Mouse (Mus musculus) kidney, adult 18-20 months (tissue): Measurements from ENCODE around the gene Plxdc1.

ENCODE experiments used
- DNase-seq: peaks from one replicate; pipeline ENCODE4 v3.0.0; 2021

Gene Plxdc1

DNA sequence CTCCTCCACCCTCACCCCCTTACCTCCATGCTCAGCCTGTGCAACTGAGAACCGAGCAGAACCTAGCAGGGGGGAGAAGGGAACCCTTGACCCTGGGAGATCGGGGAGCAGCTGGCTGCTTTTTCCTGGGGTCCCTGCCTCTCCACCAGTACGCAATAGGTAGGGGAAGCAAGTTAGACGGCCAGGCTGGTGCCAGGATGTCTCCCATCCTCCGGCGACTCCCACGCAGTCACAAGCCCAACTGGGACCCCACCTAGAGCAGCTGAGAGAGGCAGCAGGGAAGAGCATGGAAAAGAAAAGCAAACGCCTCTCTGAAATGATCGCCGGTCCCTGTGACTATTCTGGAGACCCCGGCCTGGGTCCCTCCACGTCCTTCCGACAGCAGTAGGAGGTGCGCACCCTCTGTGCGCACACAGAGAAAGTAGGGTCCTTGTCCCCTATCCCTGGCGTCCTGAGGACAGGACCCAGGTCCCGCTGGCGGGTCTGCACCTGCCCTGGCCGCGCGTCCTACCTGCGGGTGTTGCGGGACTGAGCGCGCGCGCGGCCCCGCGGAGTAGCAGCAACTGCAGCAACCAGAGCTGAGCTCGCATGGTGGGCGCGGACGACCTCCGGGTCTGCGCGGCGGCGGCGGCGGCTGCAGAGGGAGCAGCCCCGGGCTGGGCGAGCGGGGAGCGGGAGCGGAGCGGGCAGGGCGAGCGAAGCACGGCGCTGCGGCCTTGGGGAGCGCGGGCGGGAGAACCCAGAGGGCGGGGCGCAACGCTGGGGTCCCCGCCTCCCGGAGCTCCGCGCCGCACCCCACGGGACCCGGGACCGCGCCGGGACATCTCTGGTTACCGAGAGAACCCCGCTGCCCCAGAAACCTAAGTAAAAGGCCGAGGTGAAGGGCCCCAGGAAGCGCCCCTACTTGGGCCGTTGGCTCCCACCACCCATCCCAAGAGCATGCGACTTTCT lies at the start of gene Plxdc1:
Plxdc1 (minus strand) TSS at position 718 of the 951 bp plus-strand sequence.
- DNase-seq: peak; percentile 46

DNA sequence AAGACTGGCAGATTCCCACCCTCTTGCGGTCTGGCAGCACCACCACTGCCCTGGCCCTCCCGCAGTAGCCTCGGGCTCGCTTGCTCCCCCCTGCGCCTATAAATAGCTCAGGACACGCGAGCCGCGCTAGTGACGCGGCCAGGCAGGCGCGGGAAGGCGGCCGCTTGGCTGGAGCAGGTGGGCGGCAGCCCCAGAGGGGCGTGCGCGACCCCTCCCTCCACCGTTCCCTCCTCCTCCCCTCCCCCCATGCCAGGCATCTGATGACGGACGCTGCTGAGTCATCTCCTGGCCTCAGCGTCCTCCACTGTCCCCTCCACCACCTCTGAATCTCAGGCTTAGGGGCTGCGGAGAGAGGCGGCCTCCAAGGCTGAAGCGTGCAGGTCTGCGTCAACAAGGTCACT lies 49.7 kb upstream of the Plxdc1 start:
- DNase-seq: no peak

DNA sequence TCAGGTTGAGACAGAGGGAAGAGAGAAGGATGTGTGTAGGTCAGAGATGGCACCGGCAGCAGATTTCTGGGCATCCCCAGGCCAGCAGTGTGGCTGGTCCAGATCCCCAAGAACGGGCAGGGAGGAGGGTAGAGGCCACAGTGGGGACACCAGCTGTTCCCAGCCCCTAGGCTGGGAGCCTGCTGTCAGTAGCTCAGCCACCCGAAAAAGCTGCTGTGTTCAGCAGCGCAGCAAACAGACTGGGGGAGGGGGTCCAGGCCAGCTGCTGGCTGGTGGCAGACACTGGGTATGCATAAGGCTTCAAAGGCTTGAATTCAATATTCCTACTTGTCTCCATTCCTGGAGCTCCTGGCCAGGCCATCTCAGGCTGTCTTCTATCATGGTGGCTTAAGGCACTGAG lies 48.6 kb upstream of the Plxdc1 start:
- no peak for DNase-seq

DNA sequence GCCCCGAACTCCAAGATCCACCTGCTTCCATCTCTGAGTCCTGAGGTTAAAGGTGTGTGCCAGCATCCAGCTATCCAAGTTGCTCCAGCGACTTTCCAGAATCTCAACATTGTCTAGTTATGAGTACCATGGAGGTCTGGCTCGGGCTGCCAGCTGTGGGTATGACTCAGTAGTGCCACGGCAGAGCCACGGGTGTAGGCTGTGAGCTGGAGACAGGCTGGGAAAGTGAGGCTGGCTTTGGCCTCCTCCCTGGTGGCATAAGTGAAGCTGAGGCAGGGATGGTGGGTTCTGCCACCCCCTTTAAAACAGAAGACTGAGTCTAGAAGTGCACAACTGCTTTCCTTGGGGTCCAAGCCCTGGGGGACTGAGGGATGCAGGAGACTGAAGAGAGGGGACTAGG lies 47.8 kb upstream of the Plxdc1 start:
- no peak for DNase-seq

- DNase-seq: peak; percentile 83
These were observed 45.2 kb upstream of the Plxdc1 start for GRCm38 (mm10) chr11:98031443-98031770.

DNA sequence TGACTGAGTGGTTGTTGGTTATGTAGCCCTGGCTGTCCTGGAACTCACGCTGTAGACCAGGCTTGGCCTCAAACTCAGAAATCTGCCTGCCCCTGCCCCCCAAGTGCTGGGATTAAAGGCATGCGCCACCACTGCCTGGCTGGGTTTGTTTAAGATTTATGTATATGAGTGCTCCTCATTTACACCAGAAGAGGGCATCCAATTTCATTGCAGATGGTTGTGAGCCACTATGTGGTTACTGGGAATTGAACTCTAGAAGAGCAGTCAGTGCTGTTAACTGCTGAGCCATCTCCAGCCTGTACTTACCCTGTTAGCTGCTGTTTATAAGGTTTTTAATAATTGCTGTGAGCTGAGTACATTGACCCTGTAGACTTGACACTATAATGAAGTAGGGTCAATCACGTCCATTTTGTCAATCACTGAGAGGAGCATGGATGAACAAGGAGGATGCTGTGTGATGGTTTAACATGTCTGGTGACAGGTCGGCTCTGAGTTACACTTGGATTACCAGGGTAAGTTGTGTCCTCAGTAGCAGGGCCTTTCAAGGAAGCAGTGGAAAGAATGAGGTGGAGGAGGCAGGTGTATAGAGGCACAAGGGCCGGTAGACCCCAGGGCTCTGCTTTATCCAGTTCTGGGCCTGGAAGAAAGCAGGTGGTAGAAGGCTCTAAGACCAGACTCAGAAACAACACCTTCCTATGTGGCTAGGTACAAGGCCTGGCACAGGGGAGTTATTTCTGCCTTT lies 44.6 kb upstream of the Plxdc1 start:
- DNase-seq: no peak

GRCm38 (mm10) chr11:98027785-98028184 lies 41.5 kb upstream of the Plxdc1 start:
- DNase-seq: no peak

- DNase-seq: no peak
These were observed 41.0 kb upstream of the Plxdc1 start for GRCm38 (mm10) chr11:98027297-98027688.

GRCm38 (mm10) chr11:98026570-98027296 lies 40.5 kb upstream of the Plxdc1 start, which contains the start of gene Rpl19:
Gene Rpl19 (plus strand): TSS chr11:98026710.
- peak; percentile 92 for DNase-seq

DNA sequence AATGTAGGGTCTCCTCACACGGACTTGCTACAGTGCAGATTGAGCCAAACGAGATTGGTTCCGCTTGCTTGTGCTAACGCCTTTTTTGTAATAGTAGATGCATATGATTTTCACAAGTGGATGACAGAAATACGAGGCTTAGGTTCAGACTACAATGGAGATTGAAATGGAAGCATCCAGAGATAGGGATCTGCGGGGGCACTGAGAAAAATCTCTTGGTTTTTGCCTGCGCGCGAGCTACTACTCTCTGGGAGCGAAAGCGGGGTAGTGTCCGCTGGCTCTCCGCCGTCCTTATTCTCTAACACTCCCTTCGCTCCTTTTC lies 40.0 kb upstream of the Plxdc1 start:
- DNase-seq: no peak

DNA sequence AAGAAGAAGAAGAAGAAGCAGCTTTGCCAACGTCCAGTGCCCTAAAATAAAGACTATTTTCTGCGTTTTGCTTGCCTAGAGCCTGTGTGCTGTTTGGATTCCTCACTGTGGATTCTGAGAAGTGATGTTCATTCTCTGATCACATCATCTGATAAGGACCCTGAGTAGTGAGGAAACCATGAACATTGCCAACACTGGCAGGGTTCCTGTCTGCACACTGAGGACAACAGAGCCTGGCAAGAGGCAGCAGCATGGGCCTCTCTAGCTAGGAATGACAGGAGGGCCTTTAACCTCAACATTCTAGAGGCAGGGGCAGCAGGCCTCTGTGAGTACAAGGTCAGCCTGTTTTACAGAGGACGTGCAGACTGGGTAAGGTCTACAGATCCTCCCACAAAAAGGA lies 38.3 kb upstream of the Plxdc1 start:
- DNase-seq: no peak

DNA sequence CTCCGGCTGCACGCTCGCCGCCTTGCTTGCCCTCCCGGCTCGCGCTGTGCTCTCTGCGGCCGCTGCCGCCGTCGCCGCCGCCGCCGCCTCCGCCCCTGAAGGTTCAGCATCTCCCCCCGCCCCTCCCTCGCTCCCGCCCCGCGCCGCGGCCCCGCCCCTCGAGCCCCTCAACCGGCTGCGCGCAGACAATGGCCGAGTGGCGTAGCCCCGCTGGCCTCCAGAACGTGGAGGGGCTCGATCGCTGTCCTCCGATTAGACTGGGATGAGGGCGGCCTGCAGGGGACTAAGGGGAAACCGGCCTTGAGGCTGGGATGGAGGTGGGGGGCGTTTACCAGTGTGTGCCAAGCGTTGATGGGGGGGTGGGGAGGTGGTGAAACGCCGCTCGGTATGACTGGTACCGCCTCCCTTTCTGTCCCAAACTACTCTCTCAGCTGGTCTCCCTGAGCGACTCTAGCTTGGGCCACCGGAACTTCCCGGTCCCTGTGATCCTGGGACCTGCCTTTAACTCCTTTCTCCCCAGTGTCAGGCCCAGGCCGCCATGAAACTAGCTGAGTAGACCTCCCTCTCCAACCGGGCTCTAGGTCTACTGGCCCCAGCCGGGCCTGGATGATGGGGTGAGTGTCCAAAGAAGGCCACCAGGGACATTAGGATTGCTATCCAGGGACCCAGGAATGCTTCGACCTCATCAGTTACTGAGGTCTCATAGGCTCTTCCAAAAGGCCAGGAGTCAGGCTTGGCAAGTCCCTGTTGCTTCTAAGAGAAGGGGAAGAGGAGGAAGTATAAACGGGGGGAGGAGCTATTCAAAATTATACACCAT lies 36.5 kb upstream of the Plxdc1 start, which contains the start of gene Cacnb1:
Cacnb1 (minus strand) TSS at position 480 of the 817 bp plus-strand sequence.
- DNase-seq: peak; percentile 68

GRCm38 (mm10) chr11:98022253-98022554 lies 36.0 kb upstream of the Plxdc1 start:
- DNase-seq: no peak

DNA sequence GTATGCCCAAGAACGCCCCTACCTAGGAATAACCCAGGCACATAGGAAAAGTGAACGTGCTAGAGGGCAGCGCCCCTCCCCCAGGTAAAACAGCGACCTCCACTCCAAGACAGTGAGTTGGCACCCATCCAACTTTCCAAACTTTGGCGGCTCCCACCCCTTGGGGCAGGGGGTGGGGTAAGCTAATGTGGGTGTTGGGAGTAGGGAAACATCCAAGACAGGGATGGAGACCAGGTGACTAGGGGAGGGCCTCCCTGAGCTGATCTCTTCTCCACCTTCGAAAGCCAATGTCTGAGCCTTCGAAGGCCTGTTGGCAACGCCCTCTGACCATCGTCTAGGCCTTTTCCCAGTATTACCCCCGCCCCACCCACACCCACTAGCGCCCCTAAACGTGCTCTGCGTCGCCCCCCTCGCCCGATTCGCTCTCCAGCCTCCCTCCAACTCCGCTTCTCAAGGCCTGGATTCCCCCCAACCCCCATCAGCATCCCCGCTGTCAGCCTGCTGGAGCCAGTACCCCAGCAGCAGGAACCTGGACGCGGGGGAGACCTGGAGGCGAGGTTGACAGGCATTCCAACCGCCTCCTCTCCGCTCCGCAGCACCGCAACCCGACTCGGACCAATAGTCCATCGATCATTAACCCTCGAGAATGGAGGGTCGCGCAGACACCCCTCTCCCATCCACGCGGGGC lies 35.5 kb upstream of the Plxdc1 start:
- DNase-seq: no peak

GRCm38 (mm10) chr11:98021118-98021517 lies 34.9 kb upstream of the Plxdc1 start:
- no peak for DNase-seq

GRCm38 (mm10) chr11:98020710-98021109 lies 34.5 kb upstream of the Plxdc1 start:
- DNase-seq: no peak

DNA sequence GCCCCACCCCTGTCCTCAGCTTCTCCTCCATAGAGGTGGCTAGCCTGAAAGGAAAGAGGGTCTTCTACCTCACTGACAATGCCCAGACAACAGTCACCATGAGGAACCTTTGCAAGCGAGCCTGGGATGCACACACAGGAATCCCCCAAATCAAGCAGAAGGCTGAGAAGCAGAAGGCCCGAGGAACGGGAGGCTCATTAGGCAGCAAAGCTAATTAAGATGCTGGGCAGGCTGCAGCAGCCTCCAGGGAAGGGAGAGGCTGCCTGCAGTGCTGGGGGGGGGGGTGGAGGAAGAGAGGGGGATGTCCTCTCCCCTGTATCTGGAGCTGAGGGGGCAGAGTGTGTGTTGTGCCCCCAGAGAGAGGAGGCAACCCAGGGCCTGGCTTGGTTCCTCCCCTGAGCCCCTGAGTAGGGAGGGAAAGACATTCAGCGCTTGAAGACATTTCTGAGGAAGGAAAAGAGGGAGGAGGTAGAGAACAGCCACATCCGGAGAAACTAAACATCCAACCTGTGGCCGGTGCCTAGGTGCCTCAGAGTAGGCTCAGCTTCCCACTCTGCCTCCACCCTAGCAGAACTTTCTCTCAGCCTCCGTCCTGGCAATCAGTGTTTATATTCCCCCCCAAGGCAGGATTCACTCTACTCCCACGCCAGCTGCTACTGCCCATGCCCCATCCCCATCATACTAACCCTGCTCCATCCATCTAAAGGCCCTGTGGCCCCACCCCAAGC lies 33.8 kb upstream of the Plxdc1 start:
- no peak for DNase-seq

- no peak for DNase-seq
These were observed 32.8 kb upstream of the Plxdc1 start for GRCm38 (mm10) chr11:98018858-98019641.

GRCm38 (mm10) chr11:98018222-98018621 lies 32.0 kb upstream of the Plxdc1 start:
- DNase-seq: no peak

DNA sequence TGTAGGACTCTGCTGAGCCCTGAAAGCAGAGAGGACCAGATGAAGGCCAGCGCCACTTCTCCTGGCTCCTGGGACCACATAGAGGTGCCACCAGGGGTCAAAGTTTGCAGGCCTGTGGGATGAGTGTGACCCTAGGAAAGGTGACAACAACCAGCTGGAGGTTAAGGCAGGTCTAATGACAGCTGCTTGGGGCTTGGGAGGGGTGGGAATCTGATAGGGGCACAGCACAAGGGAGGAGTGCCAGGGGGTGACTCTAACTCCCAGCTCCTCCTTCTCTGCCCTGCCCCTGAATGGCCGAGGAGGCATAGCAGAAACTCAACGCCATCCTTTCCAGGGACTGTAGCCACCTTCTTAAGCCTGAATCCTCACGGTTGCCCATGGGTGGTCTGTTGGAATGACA lies 30.6 kb upstream of the Plxdc1 start:
- no peak for DNase-seq

GRCm38 (mm10) chr11:98016177-98016576 lies 29.9 kb upstream of the Plxdc1 start:
- no peak for DNase-seq
